Mouse (Mus musculus) left cerebral cortex, postnatal 25 days (tissue): ENCODE measurements at regions not wholly inside any gene's neighbourhood (a gene's known extent, or its start where the extent isn't known, plus 50 kb on each side); places are given as distances from the start of the nearest gene placed in this dataset.

Source experiments
- DNase-seq, 2 experiments: peaks; one replicate each; pipeline ENCODE4 v3.0.0; 2022; ENCODE audit warnings: low spot score in 2 of 2, mixed read lengths in 1 of 2
- intact Hi-C: fragments of 180-260 bp; cut with DNase I; formaldehyde crosslinking; loops from one replicate; pipeline ENCODE4 v1.15.1; 2025

- DNase-seq = peak in 1 of 2 experiments; percentile 64
- intact Hi-C loops = loop anchor here (2.0 to 5.0 kb wide), 3 partner anchors 165 to 855 kb away; no protein-coding TSS in a partner anchor
These were observed 857.9 kb upstream of the Nr2f1 start for GRCm38 (mm10) chr13:79057424-79057823.

DNA sequence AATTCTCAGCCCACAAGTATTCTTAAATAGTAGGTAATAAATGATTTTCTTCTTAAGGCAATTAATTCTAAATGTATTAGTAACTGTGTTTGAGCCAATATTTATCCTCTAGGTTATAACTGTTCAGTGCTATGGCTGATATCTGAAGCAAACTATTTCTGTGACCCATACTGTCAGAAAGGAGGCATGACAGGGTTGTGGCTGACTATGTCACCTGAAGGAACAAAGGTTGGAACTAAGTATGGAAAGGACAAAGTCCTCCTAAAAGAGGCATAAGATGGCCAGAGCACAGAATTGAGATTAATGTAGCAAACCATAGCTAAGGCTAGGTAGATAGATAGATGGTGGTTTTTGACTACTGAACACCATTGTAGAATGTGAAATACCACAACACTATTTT lies 854.9 kb upstream of the Nr2f1 start:
- intact Hi-C loops = no loop called here
- DNase-seq = no peak

DNA sequence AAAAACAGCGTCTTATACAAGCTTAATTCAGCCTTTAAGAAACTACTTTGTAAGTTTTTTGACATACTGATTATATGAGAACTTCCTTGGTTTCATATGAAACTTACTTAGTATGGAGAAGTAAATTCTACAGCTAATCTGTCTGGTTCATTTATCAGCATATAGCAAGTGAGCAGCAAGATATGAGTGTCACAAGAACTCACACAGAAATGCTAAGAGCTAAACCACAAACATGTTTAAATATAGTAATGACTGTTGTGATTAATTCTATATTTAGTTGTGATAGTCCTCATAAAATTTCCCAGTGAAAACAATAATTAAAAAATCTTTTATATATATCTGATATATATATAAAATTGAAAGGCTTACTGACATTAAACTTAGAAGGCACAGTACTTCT lies 853.9 kb upstream of the Nr2f1 start:
- intact Hi-C loops = no loop called here
- no peak for DNase-seq

DNA sequence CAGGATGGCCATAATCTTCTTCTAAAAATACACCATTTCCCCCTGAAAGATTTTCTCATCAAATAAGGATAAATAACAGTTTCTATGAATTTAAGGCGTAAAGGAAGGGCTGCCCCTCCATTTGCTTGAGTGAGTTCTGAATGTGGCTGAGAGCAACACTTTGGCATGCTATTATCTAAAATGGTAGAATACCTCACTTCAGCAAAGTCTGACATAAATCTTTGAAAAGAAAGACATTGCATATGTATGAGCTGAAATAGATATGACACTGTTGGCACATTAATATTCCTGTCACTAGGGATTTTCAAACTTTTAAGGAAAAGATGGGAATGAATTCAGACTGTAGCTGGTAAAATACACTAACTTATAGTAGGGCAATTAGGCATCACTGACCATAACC lies 847.7 kb upstream of the Nr2f1 start:
- intact Hi-C loops = loop anchor here (5.0 to 10.0 kb wide), 2 partner anchors 415 to 622 kb away; no protein-coding TSS in a partner anchor
- DNase-seq = no peak

DNA sequence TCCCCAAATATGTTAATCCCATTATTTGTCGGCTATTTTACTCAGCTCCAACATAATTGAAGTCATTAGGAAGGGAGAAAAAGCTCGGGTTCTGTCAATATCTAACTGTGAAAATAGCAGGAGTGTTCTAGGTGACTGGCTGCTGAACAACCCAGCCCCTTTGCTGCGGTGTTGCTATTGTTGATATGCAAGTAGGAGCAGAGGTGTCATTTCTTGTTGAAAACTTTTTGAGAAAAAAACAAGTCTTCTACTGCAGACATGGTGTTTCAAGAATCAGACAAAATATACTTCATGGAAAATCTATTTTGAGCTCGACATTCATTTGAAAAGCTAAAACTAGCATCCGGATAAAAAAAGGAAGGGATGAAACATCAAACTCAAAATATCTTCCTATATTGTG lies 845.1 kb upstream of the Nr2f1 start:
- no peak for DNase-seq
- intact Hi-C loops = loop anchor here (5.0 to 10.0 kb wide), 2 partner anchors 412 to 620 kb away; no protein-coding TSS in a partner anchor

DNA sequence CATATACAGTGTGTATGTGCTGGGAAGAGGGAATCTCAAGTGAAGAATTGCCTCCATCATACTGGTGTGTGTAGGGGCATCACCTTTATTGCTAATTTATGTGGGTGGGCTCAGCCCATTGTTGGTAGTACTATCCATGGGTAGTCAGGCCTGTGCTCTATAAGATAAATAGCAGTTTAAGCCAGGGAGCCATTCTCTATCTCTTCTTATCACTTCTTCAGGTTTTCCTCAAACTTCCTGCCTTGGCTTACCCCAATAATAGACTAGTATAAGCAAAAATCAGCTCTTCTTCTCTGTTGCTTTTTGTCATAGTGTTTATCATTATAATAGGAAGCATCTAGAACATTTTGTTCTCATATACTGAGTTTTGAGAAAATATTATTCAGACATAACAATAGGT lies 838.3 kb upstream of the Nr2f1 start:
- intact Hi-C loops = no loop called here
- DNase-seq = no peak

DNA sequence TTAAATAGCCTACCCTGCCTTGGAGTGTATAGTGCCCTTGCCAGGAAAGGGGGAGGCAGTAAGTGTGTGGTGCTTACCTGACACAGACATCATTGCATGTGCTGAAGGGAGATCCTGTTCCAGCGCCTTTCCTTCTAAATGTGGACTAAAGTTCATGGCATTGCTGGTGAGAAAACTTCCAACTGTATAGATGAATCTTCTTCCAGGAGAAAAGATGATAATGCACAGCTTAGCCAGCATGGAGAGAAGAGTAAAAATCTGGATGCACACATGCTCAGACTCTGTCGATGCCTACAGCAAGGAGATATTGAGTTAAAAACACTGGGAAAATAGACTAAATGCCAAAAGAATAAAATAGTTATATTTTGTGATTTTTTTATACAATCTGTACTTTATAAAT lies 835.7 kb upstream of the Nr2f1 start:
- DNase-seq = no peak
- intact Hi-C loops = no loop called here

- intact Hi-C loops = loop anchor here (5.0 kb wide), 1 partner anchor 828 kb away; no protein-coding TSS in a partner anchor
- DNase-seq = no peak
These were observed 830.4 kb upstream of the Nr2f1 start for GRCm38 (mm10) chr13:79029974-79030373.

GRCm38 (mm10) chr13:79027877-79028760 lies 828.6 kb upstream of the Nr2f1 start:
- intact Hi-C loops = loop anchor here (5.0 kb wide), 1 partner anchor 826 kb away; no protein-coding TSS in a partner anchor
- DNase-seq = peak; percentile 31 to 53

DNA sequence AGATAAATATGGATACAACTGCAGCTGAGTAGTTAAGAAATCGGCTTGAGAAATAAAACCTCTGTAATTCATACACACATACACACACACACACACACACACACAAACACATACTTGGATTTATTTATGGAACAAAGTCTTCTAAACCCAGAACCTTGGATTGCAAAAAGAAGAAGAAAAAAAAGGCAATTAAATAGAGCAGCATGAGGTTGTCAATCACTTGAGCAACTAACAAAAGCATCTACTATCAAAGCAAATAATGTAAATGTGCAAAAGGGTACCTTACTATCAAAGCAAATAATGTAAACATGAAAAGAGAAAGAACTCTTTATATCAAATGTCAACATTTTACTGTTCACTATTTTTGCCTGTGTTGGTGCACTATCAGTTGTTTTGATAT lies 826.1 kb upstream of the Nr2f1 start:
- intact Hi-C loops = loop anchor here (5.0 kb wide), 1 partner anchor 823 kb away; no protein-coding TSS in a partner anchor
- no peak for DNase-seq

- no peak for DNase-seq
- intact Hi-C loops = no loop called here
These were observed 818.5 kb upstream of the Nr2f1 start for GRCm38 (mm10) chr13:79018051-79018450.

DNA sequence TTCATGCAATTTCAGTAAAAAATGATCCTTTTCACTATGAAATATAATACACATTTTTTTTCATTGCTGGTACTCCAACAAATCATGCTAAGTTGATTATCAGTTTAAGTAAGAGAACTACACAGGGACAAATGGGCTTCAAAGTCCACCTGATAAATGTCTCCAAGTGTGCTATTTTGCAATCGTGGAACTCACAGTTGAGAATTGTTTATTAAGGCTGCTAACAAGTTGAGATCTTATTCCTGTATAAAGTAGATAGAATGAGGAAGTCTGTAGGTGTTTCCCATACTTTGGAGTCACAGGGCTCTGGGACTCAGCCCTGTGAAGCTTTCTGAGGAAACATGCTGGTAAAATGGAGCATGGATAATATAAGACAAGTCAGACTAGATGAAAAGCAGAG lies 803.8 kb upstream of the Nr2f1 start:
- intact Hi-C loops = no loop called here
- no peak for DNase-seq

DNA sequence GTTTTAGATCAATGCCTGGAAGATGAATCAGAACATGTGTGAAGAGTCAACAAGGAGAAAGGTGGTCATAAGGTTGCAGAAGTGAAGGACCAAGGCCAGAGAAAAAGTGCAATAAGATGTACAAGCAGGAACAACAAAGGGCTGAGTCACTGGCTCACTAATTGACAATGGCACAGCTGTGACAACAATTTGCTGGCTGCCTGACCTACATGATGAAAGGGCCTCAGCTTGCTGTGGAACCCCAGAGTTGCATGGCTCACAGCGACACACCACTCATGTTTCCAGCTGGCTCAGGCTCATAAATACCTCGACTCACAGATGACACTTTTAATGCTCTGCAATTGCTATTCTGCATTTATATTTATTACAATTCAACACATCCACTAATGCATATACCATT lies 799.3 kb upstream of the Nr2f1 start:
- DNase-seq = no peak
- intact Hi-C loops = no loop called here

DNA sequence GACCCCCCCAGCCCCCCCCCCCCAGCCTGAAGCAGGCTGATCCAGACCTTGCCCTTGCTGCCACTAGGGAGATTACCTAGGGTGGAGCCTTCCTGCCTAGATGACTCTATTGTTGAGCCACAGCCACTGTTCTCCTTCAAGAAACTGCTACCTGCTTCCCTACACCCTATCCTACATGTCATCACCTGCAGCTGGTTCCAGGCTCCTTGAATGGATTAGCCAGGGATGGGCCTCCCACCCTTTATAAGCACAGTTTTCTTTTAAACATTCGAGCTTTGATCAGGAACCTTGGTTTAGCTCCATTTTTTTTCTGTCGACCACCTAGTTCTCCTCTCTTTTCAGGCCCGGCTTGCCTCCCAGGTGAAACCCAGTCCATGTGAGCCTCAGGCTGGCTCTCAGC lies 792.8 kb upstream of the Nr2f1 start:
- intact Hi-C loops = no loop called here
- DNase-seq = no peak

- intact Hi-C loops = no loop called here
- no peak for DNase-seq
These were observed 786.4 kb upstream of the Nr2f1 start for GRCm38 (mm10) chr13:78985921-78986320.

- DNase-seq = no peak
- intact Hi-C loops = no loop called here
These were observed 777.7 kb upstream of the Nr2f1 start for GRCm38 (mm10) chr13:78977224-78977780.

- intact Hi-C loops = no loop called here
- no peak for DNase-seq
These were observed 738.8 kb upstream of the Nr2f1 start for GRCm38 (mm10) chr13:78938351-78938741.

- peak in 1 of 2 experiments; percentile 37 for DNase-seq
- intact Hi-C loops = no loop called here
These were observed 738.1 kb upstream of the Nr2f1 start for GRCm38 (mm10) chr13:78937389-78938350.

GRCm38 (mm10) chr13:78935990-78936650 lies 736.6 kb upstream of the Nr2f1 start:
- intact Hi-C loops = no loop called here
- DNase-seq = no peak
